Mouse (Mus musculus) MEL (cell line): Measurements from ENCODE around the gene Rhot2.

Experiments
- CHD2 ChIP-seq: IDR thresholded peaks from 2 replicates; pipeline ENCODE4 v1.6.1; 2011; ENCODE audit warnings: low read length, improper control_type of control experiment
- CTCF ChIP-seq, 3 experiments: IDR thresholded peaks in 2 of 3; conservative IDR thresholded peaks in 1 of 3; 2 replicates each; pipeline ENCODE4 v1.5.1; 2011 to 2012; ENCODE audit warnings: low read length in 3 of 3, low read depth in 2 of 3, mild to moderate bottlenecking in 2 of 3, improper control_type of control experiment in 1 of 3, inconsistent platforms in 1 of 3, mixed read lengths in 1 of 3, moderate library complexity in 1 of 3; ENCODE audit not compliant: control insufficient read depth in 1 of 3, insufficient read depth in 1 of 3, poor library complexity in 1 of 3, severe bottlenecking in 1 of 3
- EP300 ChIP-seq, 2 experiments: IDR thresholded peaks; 2 replicates each; pipeline ENCODE4 v1.6.1; 2011; ENCODE audit warnings: improper control_type of control experiment in 2 of 2, low read length in 2 of 2, low read depth in 1 of 2, mild to moderate bottlenecking in 1 of 2
- HCFC1 ChIP-seq: IDR thresholded peaks from 2 replicates; pipeline ENCODE4 v1.6.1; 2012; ENCODE audit warnings: low read depth, mild to moderate bottlenecking, inconsistent platforms, low read length, improper control_type of control experiment, moderate library complexity
- NRF1 ChIP-seq: IDR thresholded peaks from 2 replicates; pipeline ENCODE4 v1.6.1; 2014; ENCODE audit warnings: low read depth, mild to moderate bottlenecking, inconsistent platforms, low read length, improper control_type of control experiment, moderate library complexity; ENCODE audit not compliant: poor library complexity, insufficient read depth, severe bottlenecking
- POLR2A ChIP-seq, 2 experiments: IDR thresholded peaks; 2 replicates each; pipeline ENCODE4 v1.6.1; 2011 to 2012; ENCODE audit warnings: low read length in 2 of 2, mild to moderate bottlenecking in 2 of 2, control low read depth in 1 of 2, improper control_type of control experiment in 1 of 2, low read depth in 1 of 2, moderate library complexity in 1 of 2; ENCODE audit not compliant: control insufficient read depth in 1 of 2, insufficient read depth in 1 of 2, poor library complexity in 1 of 2
- UBTF ChIP-seq: IDR thresholded peaks from 2 replicates; pipeline ENCODE4 v1.6.1; 2012; ENCODE audit warnings: low read depth, mild to moderate bottlenecking, inconsistent platforms, low read length, improper control_type of control experiment, moderate library complexity, borderline replicate concordance; ENCODE audit not compliant: insufficient read depth

DNA sequence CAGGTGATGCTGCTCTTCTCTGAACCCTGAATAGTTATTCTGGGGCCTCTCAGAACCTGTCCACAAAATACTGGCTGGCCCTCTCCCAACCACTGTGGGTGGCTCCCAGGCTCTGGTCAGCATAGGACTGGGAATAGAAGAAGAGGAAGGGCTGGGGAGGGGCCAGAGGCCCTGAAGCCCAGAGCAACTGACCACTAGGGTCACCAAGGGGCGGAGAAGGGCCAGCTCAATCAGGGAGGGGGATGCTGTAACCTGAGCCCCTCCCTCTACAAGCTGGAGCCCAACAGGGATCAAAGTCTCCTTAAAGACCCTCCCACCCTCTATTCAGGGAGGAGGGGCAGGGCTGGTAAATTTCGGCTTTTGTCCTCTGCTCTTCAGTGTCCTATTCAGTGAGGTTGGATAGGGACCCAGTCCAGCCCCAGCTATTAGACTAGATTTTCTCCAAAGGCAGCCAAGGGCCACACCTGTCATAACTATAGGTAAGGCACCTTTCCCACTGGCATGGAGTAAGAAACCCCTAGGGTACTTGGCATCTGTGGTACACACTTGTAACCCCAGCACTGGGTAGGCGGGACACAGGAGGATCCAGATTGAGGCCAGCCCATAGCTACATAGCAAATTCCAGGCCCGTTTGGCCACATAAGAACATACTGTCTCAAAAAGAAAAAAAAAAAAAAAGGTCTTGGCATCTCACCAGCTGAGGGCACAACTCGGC, 35.7 kb upstream of the Rhot2 start, which contains the start of gene Wfikkn1:
- no peak for TF ChIP-seq CTCF (IDR thresholded peaks at IDR 0.05 in 2 of 3, conservative IDR thresholded peaks at IDR 0.05 in 1 of 3; ENCODE audit: control insufficient read depth in 1 of 3, insufficient read depth in 1 of 3, low read depth in 2 of 3, low read length in 3 of 3, poor library complexity in 1 of 3, severe bottlenecking in 1 of 3)
- no peak for TF ChIP-seq HCFC1
- TF ChIP-seq POLR2A (IDR thresholded peaks at IDR 0.05; ENCODE audit: control insufficient read depth in 1 of 2, insufficient read depth in 1 of 2, low read depth in 1 of 2, low read length in 2 of 2, poor library complexity in 1 of 2), result no peak
- TF ChIP-seq NRF1, result no peak
- no peak for TF ChIP-seq EP300 (IDR thresholded peaks at IDR 0.05; ENCODE audit: low read depth in 1 of 2, low read length in 2 of 2)
- no peak for TF ChIP-seq CHD2
- no peak for TF ChIP-seq UBTF
